ENCODE assay signal across 19 mouse cellular contexts in the genomic region with DNA sequence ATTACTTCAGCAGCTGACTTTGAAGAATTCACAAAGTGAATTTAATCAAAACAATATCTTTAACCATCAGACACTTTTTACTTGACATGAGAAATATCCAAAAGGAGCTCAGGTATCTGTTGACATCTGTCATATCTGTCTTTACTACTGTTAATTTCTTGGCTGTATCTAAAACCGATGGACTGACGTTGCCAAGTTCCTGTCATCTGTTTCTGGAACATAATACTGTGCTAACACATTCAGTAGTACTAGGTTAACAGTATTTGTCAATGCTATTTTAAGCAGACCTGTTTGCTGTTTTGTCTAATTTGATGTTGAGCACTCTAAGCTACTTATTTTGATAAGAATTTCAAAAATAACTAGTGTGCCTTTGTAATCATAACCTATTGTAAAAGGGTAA. TPM values are rescaled to one million over a fixed set of nuclear protein-coding genes. Genes with fewer than 3 reads are reported as not detected.
DNase-seq lines count a peak whose midpoint lies in the region; ATAC-seq and TF ChIP-seq lines count a peak whose summit lies in the region.
"Had no signal": no experiment of that assay in that cellular context is flagged by ENCODE, and none has a peak within 500 bp of the region (broad histone marks: within the 10 kb centered on the region; RNA-seq: fewer than 3 reads in every experiment).

No protein-coding gene starts in this region.

- peaks cover 9% of the 10 kb centered on the region for H3K36me3 ChIP-seq in heart, adult 2 months (ENCODE audit: control insufficient read depth, insufficient read depth, low read length)
- H3K36me3 ChIP-seq in heart, embryonic 14.5 days (ENCODE audit: control insufficient read depth, insufficient read depth, low read length), result 0 out of 2 replicates have a peak, but pooled peaks cover 12% of the 10 kb centered on the region
- peaks cover 6% of the 10 kb centered on the region; the same call in 1 of the 2 replicates for H3K36me3 ChIP-seq in kidney, embryonic 16.5 days (ENCODE audit: insufficient read depth, low read length)
- H3K36me3 ChIP-seq: embryonic facial prominence, embryonic 10.5 days had no signal

- intact Hi-C loops in heart, adult 2 months (cut with DNase I), result no loop called here
- intact Hi-C loops in heart, postnatal 14 days (cut with DNase I), result no loop called here

- DNase-seq in heart, adult 2 months, result no peak
- no peak for DNase-seq in heart, postnatal 14 days
- no peak for DNase-seq in heart, postnatal 4 days
- DNase-seq in brain, embryonic 14.5 days (ENCODE audit: low read depth), result peak; percentile 45
- DNase-seq in skeletal muscle tissue, adult 2 months (ENCODE audit: low read depth, low spot score), result peak; percentile 8
- DNase-seq: adrenal gland, adult 2 months; adrenal gland, postnatal 25 days; cerebellum, adult 2 months; cerebellum, postnatal 10 days; forebrain, postnatal 0 days; gastrocnemius, postnatal 14 days; kidney, adult 18-20 months had no signal

- no peaks in the 10 kb centered on the region; the same call in 1 of the 2 replicates for H3K4me1 ChIP-seq in heart, adult 2 months (ENCODE audit: control insufficient read depth, insufficient read depth, low read length)
- 0 out of 4 replicates have a peak, but pooled peaks cover 0 to 3% of the 10 kb centered on the region in 2 experiments for H3K4me1 ChIP-seq in heart, embryonic 14.5 days (ENCODE audit: control insufficient read depth in 2 of 2, insufficient read depth in 2 of 2, low read length in 2 of 2)
- no peaks in the 10 kb centered on the region for H3K4me1 ChIP-seq in kidney, embryonic 16.5 days (ENCODE audit: insufficient read depth, low read length)
- H3K4me1 ChIP-seq: embryonic facial prominence, embryonic 10.5 days; hindbrain, embryonic 13.5 days; kidney, embryonic 15.5 days had no signal

- H3K9ac ChIP-seq in heart, adult 2 months (ENCODE audit: low read depth, low read length), result no peak overlapping the region
- H3K9ac ChIP-seq in heart, embryonic 14.5 days (ENCODE audit: low read length), result no peak overlapping the region
- H3K9ac ChIP-seq in kidney, embryonic 16.5 days (replicated peaks; ENCODE audit: low read length), result no peak overlapping the region
- H3K9ac ChIP-seq: forebrain, postnatal 0 days; hindbrain, embryonic 13.5 days; kidney, embryonic 15.5 days had no signal

- H3K9me3 ChIP-seq in heart, embryonic 14.5 days (ENCODE audit: control insufficient read depth, low read length), result no peaks in the 10 kb centered on the region
- H3K9me3 ChIP-seq in kidney, embryonic 16.5 days (ENCODE audit: low read length), result no peaks in the 10 kb centered on the region
- H3K9me3 ChIP-seq: embryonic facial prominence, embryonic 10.5 days; hindbrain, embryonic 13.5 days; kidney, embryonic 15.5 days had no signal

- no peaks in the 10 kb centered on the region for H3K79me2 ChIP-seq in heart, adult 2 months (replicated peaks; ENCODE audit: control insufficient read depth, insufficient read depth, low read length)

- WGBS in heart, adult 2 months, result 42% methylated on average over 2 of the region's 2 CpGs
- 19% methylated on average over 2 of the region's 2 CpGs for WGBS in heart, embryonic 14.5 days
- 87% methylated on average over 2 of the region's 2 CpGs for WGBS in kidney, embryonic 16.5 days

- no peak for TF ChIP-seq CTCF in heart, adult 2 months (IDR thresholded peaks at IDR 0.05)
- no peak for TF ChIP-seq CTCF in brain, embryonic 14.5 days (IDR thresholded peaks at IDR 0.05; ENCODE audit: borderline replicate concordance, extremely low read depth, insufficient read depth, insufficient read length)

- no peak for TF ChIP-seq EP300 in heart, adult 2 months (IDR thresholded peaks at IDR 0.05; ENCODE audit: insufficient read depth, low read depth, low read length)

- H3K27ac ChIP-seq in heart, adult 2 months, result peak overlapping the region; percentile 72
- H3K27ac ChIP-seq in heart, embryonic 14.5 days (replicated peaks in 1 of 2; ENCODE audit: control insufficient read depth in 1 of 2, insufficient read depth in 1 of 2, low read depth in 2 of 2, low read length in 2 of 2), result peak overlapping the region; percentile 62 to 73; a peak in 3 of 4 replicates
- H3K27ac ChIP-seq in kidney, embryonic 16.5 days (ENCODE audit: low read length), result no peak overlapping the region
- H3K27ac ChIP-seq: embryonic facial prominence, embryonic 10.5 days; hindbrain, embryonic 13.5 days; hindbrain, postnatal 0 days; kidney, embryonic 15.5 days had no signal

- peak overlapping the region; percentile 41; the same call in 1 of the 2 replicates for H3K4me2 ChIP-seq in heart, embryonic 14.5 days (ENCODE audit: low read length)
- no peak overlapping the region for H3K4me2 ChIP-seq in kidney, embryonic 16.5 days (replicated peaks; ENCODE audit: low read depth, low read length)
- H3K4me2 ChIP-seq: hindbrain, embryonic 13.5 days; kidney, embryonic 15.5 days had no signal

- ATAC-seq in heart, embryonic 14.5 days (ENCODE audit: insufficient number of reproducible peaks, insufficient read depth, low FRiP score, low read depth), result no peak
- no peak for ATAC-seq in kidney, embryonic 16.5 days (ENCODE audit: low FRiP score, low TSS enrichment)
- ATAC-seq: forebrain, postnatal 0 days; hindbrain, postnatal 0 days had no signal

- no peaks in the 10 kb centered on the region for H3K27me3 ChIP-seq in heart, adult 2 months (ENCODE audit: control insufficient read depth, insufficient read depth, low read length)
- H3K27me3 ChIP-seq in heart, embryonic 14.5 days (ENCODE audit: control insufficient read depth, insufficient read depth, low read length), result no peaks in the 10 kb centered on the region
- H3K27me3 ChIP-seq in kidney, embryonic 16.5 days (ENCODE audit: insufficient read depth, low read length), result no peaks in the 10 kb centered on the region
- H3K27me3 ChIP-seq: CH12.LX; hindbrain, embryonic 13.5 days; kidney, embryonic 15.5 days had no signal

- no peak overlapping the region for H3K4me3 ChIP-seq in heart, adult 2 months
- no peak overlapping the region for H3K4me3 ChIP-seq in heart, embryonic 14.5 days (ENCODE audit: control insufficient read depth in 1 of 2, insufficient read depth in 1 of 2, low read depth in 1 of 2, low read length in 2 of 2)
- H3K4me3 ChIP-seq in kidney, embryonic 16.5 days (ENCODE audit: low read length), result no peak overlapping the region
- H3K4me3 ChIP-seq: embryonic facial prominence, embryonic 10.5 days; hindbrain, embryonic 13.5 days; kidney, embryonic 15.5 days had no signal

- no peak for TF ChIP-seq POLR2A in heart, adult 2 months (IDR thresholded peaks at IDR 0.05; ENCODE audit: insufficient read depth, low read depth, low read length)
- TF ChIP-seq POLR2A in brain, embryonic 14.5 days (IDR thresholded peaks at IDR 0.05; ENCODE audit: borderline replicate concordance, extremely low read depth, insufficient read depth, insufficient read length, poor library complexity, severe bottlenecking), result no peak

RNA-seq across cellular contexts. Expression of gene Ppip5k2, which starts 18.3 kb away (rescaled TPM):
- 10 to 100 TPM; 69.8 to 84.1 TPM for total RNA-seq in heart, adult 2 months (2021)
- 26.9 and 41.7 TPM in 2 replicates for polyA plus RNA-seq in heart, adult 2 months (2012; rRNA removed)
- total RNA-seq in heart, postnatal 14 days (2021), result 100 to 1,000 TPM in 1 of 2 experiments, 10 to 100 TPM in 1; 90.2 to 117 TPM
- 61.7 and 72.4 TPM in 2 replicates for polyA plus RNA-seq in heart, embryonic 14.5 days (2014; fragmentation: Nextera tagmentation; extraction: Ambion mirVana)
- 10 to 100 TPM; 63.5 to 66.0 TPM for total RNA-seq in heart, postnatal 4 days (2021)
- polyA plus RNA-seq in brain, embryonic 14.5 days (2012; rRNA removed), result 55.7 and 65.7 TPM in 2 replicates
- 30.3 and 35.1 TPM in 2 replicates for polyA plus RNA-seq in kidney, embryonic 16.5 days (2015; fragmentation: Nextera tagmentation; extraction: Ambion mirVana)

RNA-seq across cellular contexts. Expression of gene Gin1, which starts 18.5 kb away (rescaled TPM):
- total RNA-seq in heart, adult 2 months (2021), result 1 to 10 TPM; 6.1 to 9.9 TPM
- 2.7 and 6.1 TPM in 2 replicates for polyA plus RNA-seq in heart, adult 2 months (2012; rRNA removed)
- 10 to 100 TPM in 1 of 2 experiments, 1 to 10 TPM in 1; 8.8 to 10.3 TPM for total RNA-seq in heart, postnatal 14 days (2021)
- 17.0 TPM in 2 replicates for polyA plus RNA-seq in heart, embryonic 14.5 days (2014; fragmentation: Nextera tagmentation; extraction: Ambion mirVana)
- total RNA-seq in heart, postnatal 4 days (2021), result 1 to 10 TPM; 8.1 to 8.8 TPM
- polyA plus RNA-seq in brain, embryonic 14.5 days (2012; rRNA removed), result 6.7 and 6.8 TPM in 2 replicates
- 17.3 and 17.7 TPM in 2 replicates for polyA plus RNA-seq in kidney, embryonic 16.5 days (2015; fragmentation: Nextera tagmentation; extraction: Ambion mirVana)

Comparison
In these comparisons a context has a peak if more than half of its experiments do, and no peak if none do; other contexts are left out.
1. DNase-seq: peak in brain, embryonic 14.5 days (single experiment) and skeletal muscle tissue, adult 2 months (single experiment); none in heart, adult 2 months (0 of 2), heart, postnatal 14 days (0 of 2) and heart, postnatal 4 days (single experiment).